Mouse (Mus musculus) forebrain, embryonic 15.5 days (tissue): Measurements from ENCODE around the gene Foxc2. TPM values are rescaled to one million over a fixed set of nuclear protein-coding genes. Genes with fewer than 3 reads are reported as not detected.

Experiments
- ATAC-seq: fragments of 200-750 bp; cut with Nextera tagmentation; replicated peaks from 2 replicates; pipeline ENCODE4 v1.8.0; 2017; ENCODE audit warnings: mild to moderate bottlenecking, moderate TSS enrichment, moderate library complexity
- H3K27ac ChIP-seq: fragments of 300-500 bp; sonication (generic); replicated peaks from 2 replicates; pipeline ENCODE4 v1.5.1; 2015; ENCODE audit warnings: mild to moderate bottlenecking, inconsistent platforms
- H3K27me3 ChIP-seq: fragments of 300-500 bp; sonication (generic); 2 replicates; pipeline ENCODE4 v1.6.1; 2015; ENCODE audit warnings: inconsistent platforms
- H3K36me3 ChIP-seq: fragments of 300-500 bp; sonication (generic); 2 replicates; pipeline ENCODE4 v1.6.1; 2015; ENCODE audit warnings: mild to moderate bottlenecking, inconsistent platforms
- H3K4me1 ChIP-seq: fragments of 300-500 bp; sonication (generic); 2 replicates; pipeline ENCODE4 v1.6.1; 2015; ENCODE audit warnings: inconsistent platforms
- H3K4me2 ChIP-seq: fragments of 300-500 bp; sonication (generic); replicated peaks from 2 replicates; pipeline ENCODE4 v1.6.1; 2015; ENCODE audit warnings: mild to moderate bottlenecking, inconsistent platforms
- H3K4me3 ChIP-seq: fragments of 300-500 bp; sonication (generic); 2 replicates; pipeline ENCODE4 v1.5.1; 2015; ENCODE audit warnings: mild to moderate bottlenecking, inconsistent platforms
- H3K9ac ChIP-seq: fragments of 300-500 bp; sonication (generic); replicated peaks from 2 replicates; pipeline ENCODE4 v1.6.1; 2015; ENCODE audit warnings: mild to moderate bottlenecking, inconsistent platforms
- H3K9me3 ChIP-seq: fragments of 300-500 bp; sonication (generic); 2 replicates; pipeline ENCODE4 v1.6.1; 2016; ENCODE audit warnings: inconsistent platforms
- WGBS: fragments of 180-500 bp; shearing (Covaris S2); methylation state at CpG from one replicate; pipeline ENCODE4 v1.1.7; 2015; ENCODE audit warnings: mixed read lengths; 5-methylcytosine and 5-hydroxymethylcytosine counted together
- polyA plus RNA-seq: library from polyadenylated mRNA; unstranded; fragments of >200 nt; fragmentation: Nextera tagmentation; extraction: Ambion mirVana; gene quantifications from 2 replicates; pipeline ENCODE4 v1.2.1, GENCODE M21; 2015

Foxc2 gene
- polyA plus RNA-seq, 1 experiment from 2014 or later = 1.6 TPM

GRCm38 (mm10) chr8:121088871-121089630, 26.9 kb upstream of the Foxc2 start:
- Histone ChIP-seq H3K9ac (no peak overlapping the region), H3K27ac (no peak overlapping the region), H3K9me3 (no peaks in the 10 kb centered on the region), H3K4me2 (no peak overlapping the region), H3K4me3 (no peak overlapping the region), H3K27me3 (peaks cover 97% of the 10 kb centered on the region), H3K4me1 (peaks cover 13% of the 10 kb centered on the region), H3K36me3 (no peaks in the 10 kb centered on the region)
- no peak for ATAC-seq
- 2% methylated on average over 40 of the region's 40 CpGs for WGBS

- Histone ChIP-seq H3K36me3 (no peaks in the 10 kb centered on the region), H3K9me3 (no peaks in the 10 kb centered on the region), H3K27me3 (peaks cover 90% of the 10 kb centered on the region), H3K4me3 (no peak overlapping the region), H3K27ac (no peak overlapping the region), H3K4me1 (peaks cover 5% of the 10 kb centered on the region), H3K9ac (no peak overlapping the region), H3K4me2 (no peak overlapping the region)
- no peak for ATAC-seq
- 1% methylated on average over 32 of the region's 32 CpGs for WGBS
Observed at GRCm38 (mm10) chr8:121089631-121090380, 26.2 kb upstream of the Foxc2 start.

- H3K36me3 ChIP-seq = no peaks in the 10 kb centered on the region
- no peak overlapping the region for H3K9ac ChIP-seq
- H3K9me3 ChIP-seq = no peaks in the 10 kb centered on the region
- ATAC-seq = no peak
- no peak overlapping the region for H3K27ac ChIP-seq
- H3K4me3 ChIP-seq = no peak overlapping the region
- no peak overlapping the region for H3K4me2 ChIP-seq
- WGBS = 0% methylated on average over 1 of the region's 1 CpGs
- no peaks in the 10 kb centered on the region for H3K4me1 ChIP-seq
- peaks cover 80% of the 10 kb centered on the region for H3K27me3 ChIP-seq
Observed at GRCm38 (mm10) chr8:121090716-121091115, 25.3 kb upstream of the Foxc2 start.

- H3K9me3 ChIP-seq = no peaks in the 10 kb centered on the region
- peaks cover 2% of the 10 kb centered on the region; the same call in 1 of the 2 replicates for H3K36me3 ChIP-seq
- H3K4me2 ChIP-seq = no peak overlapping the region
- no peak overlapping the region for H3K4me3 ChIP-seq
- peaks cover 66% of the 10 kb centered on the region for H3K27me3 ChIP-seq
- H3K9ac ChIP-seq = no peak overlapping the region
- no peaks in the 10 kb centered on the region for H3K4me1 ChIP-seq
- ATAC-seq = peak; percentile 44; the same call in 1 of the 2 replicates
- 30% methylated on average over 6 of the region's 6 CpGs for WGBS
- H3K27ac ChIP-seq = no peak overlapping the region
Observed at GRCm38 (mm10) chr8:121092141-121092540, 23.8 kb upstream of the Foxc2 start.

- Histone ChIP-seq H3K4me2 (no peak overlapping the region), H3K27me3 (peaks cover 61% of the 10 kb centered on the region), H3K36me3 (peaks cover 7% of the 10 kb centered on the region; the same call in 1 of the 2 replicates), H3K4me3 (no peak overlapping the region), H3K27ac (no peak overlapping the region), H3K9me3 (no peaks in the 10 kb centered on the region), H3K9ac (no peak overlapping the region), H3K4me1 (no peaks in the 10 kb centered on the region)
- ATAC-seq = peak; percentile 54
- WGBS = 3% methylated on average over 16 of the region's 16 CpGs
Observed at GRCm38 (mm10) chr8:121092627-121093026, 23.3 kb upstream of the Foxc2 start.

- Histone ChIP-seq H3K9ac (no peak overlapping the region), H3K27me3 (peaks cover 53% of the 10 kb centered on the region), H3K9me3 (no peaks in the 10 kb centered on the region), H3K4me1 (no peaks in the 10 kb centered on the region), H3K4me3 (no peak overlapping the region), H3K36me3 (peaks cover 15% of the 10 kb centered on the region), H3K4me2 (no peak overlapping the region), H3K27ac (no peak overlapping the region)
- 68% methylated on average over 6 of the region's 6 CpGs for WGBS
- no peak for ATAC-seq
Observed at GRCm38 (mm10) chr8:121093496-121093895, 22.5 kb upstream of the Foxc2 start.

- Histone ChIP-seq H3K36me3 (peaks cover 42% of the 10 kb centered on the region), H3K4me2 (no peak overlapping the region), H3K9ac (no peak overlapping the region), H3K27ac (no peak overlapping the region), H3K27me3 (no peaks in the 10 kb centered on the region), H3K4me1 (peaks cover 17% of the 10 kb centered on the region), H3K4me3 (no peak overlapping the region), H3K9me3 (no peaks in the 10 kb centered on the region)
- ATAC-seq = no peak
- WGBS = 49% methylated on average over 17 of the region's 17 CpGs
Observed at GRCm38 (mm10) chr8:121104049-121104818, 11.7 kb upstream of the Foxc2 start.

- peak within 1 kb of the TSS; percentile 62 for H3K4me2 ChIP-seq
- H3K27me3 ChIP-seq = peaks cover 9% of the 10 kb centered on the region; the same call in 1 of the 2 replicates
- peaks cover 13% of the 10 kb centered on the region; the same call in 1 of the 2 replicates for H3K36me3 ChIP-seq
- no peaks in the 10 kb centered on the region for H3K9me3 ChIP-seq
- peak within 1 kb of the TSS; percentile 77 for H3K4me3 ChIP-seq
- WGBS = under 1% methylated on average over 75 of the region's 75 CpGs
- H3K4me1 ChIP-seq = peaks cover 17% of the 10 kb centered on the region
- peak within 1 kb of the TSS; percentile 84 for H3K9ac ChIP-seq
- peak within 1 kb of the TSS; percentile 80 for H3K27ac ChIP-seq
- ATAC-seq = peak; percentile 95
Observed at GRCm38 (mm10) chr8:121107668-121108656, 8.0 kb upstream of the Foxc2 start, which contains the start of gene Mthfsd. Gene Mthfsd, minus strand, starts transcription at chr8:121108392.

- Histone ChIP-seq H3K4me3 (peak overlapping the region; percentile 77), H3K9me3 (no peaks in the 10 kb centered on the region), H3K4me1 (peaks cover 17% of the 10 kb centered on the region), H3K27me3 (peaks cover 12% of the 10 kb centered on the region), H3K4me2 (peak overlapping the region; percentile 62), H3K9ac (peak overlapping the region; percentile 84), H3K27ac (peak overlapping the region; percentile 80; the same call in 1 of the 2 replicates), H3K36me3 (0 out of 2 replicates have a peak, but pooled peaks cover 7% of the 10 kb centered on the region)
- WGBS = 9% methylated on average over 5 of the region's 5 CpGs
- no peak for ATAC-seq
Observed at GRCm38 (mm10) chr8:121108657-121109056, 7.3 kb upstream of the Foxc2 start.

GRCm38 (mm10) chr8:121111145-121111907, 4.6 kb upstream of the Foxc2 start:
- no peak overlapping the region for H3K4me2 ChIP-seq
- ATAC-seq = no peak
- no peaks in the 10 kb centered on the region for H3K9me3 ChIP-seq
- H3K36me3 ChIP-seq = no peaks in the 10 kb centered on the region
- H3K27me3 ChIP-seq = peaks cover 38% of the 10 kb centered on the region
- H3K9ac ChIP-seq = no peak overlapping the region
- no peak overlapping the region for H3K27ac ChIP-seq
- H3K4me1 ChIP-seq = peaks cover 20% of the 10 kb centered on the region
- H3K4me3 ChIP-seq = no peak overlapping the region
- WGBS = 48% methylated on average over 7 of the region's 7 CpGs
